Mouse (Mus musculus): ENCODE measurements at regions not wholly inside any gene's neighbourhood (a gene's known extent, or its start where the extent isn't known, plus 50 kb on each side); places are given as distances from the start of the nearest gene placed in this dataset.
A peak's percentile ranks its signal among the peaks of the same experiment; 100 is the strongest.

DNA sequence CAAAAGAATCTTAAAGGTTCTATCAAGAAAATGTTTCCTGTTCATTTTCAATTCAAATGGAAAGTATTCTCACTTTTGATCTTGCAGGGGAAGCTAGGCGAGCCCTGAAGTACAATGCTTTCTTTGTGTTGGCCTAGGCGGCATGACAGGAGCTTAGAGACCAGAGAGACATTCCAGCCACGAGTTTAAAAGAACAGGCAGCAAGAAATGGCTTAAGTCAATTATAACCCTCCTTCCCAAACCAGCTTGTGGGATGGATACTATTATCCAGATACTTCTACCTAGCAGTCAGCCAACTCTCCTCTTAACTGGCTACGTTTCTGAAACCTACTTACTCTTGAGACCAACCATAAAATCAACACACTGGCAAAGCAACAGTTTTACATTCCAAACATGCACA, 124.3 kb downstream of the Twistnb start:
- no peak overlapping the region; the same call in 1 of the 2 replicates for H3K27ac ChIP-seq (replicated peaks; ENCODE audit: low read depth, low read length)
- ATAC-seq (ENCODE audit: low FRiP score, low read depth) (peak; percentile 67), DNase-seq (ENCODE audit: low spot score) (peak; percentile 50)
- WGBS, result 17% methylated on average over 4 of the region's 4 CpGs
- H3K27me3 ChIP-seq (ENCODE audit: control insufficient read depth, insufficient read depth, low read length), result no peaks in the 10 kb centered on the region
- no peak overlapping the region for H3K4me2 ChIP-seq (replicated peaks; ENCODE audit: low read depth, low read length, severe bottlenecking)
- peaks cover 8% of the 10 kb centered on the region for H3K4me1 ChIP-seq (ENCODE audit: control insufficient read depth, insufficient read depth, low read length)
- no peaks in the 10 kb centered on the region for H3K9me3 ChIP-seq (ENCODE audit: control insufficient read depth, low read length)
- H3K4me3 ChIP-seq (replicated peaks; ENCODE audit: low read length), result no peak overlapping the region
- no peak overlapping the region for H3K9ac ChIP-seq (ENCODE audit: low read depth, low read length, severe bottlenecking)
- H3K36me3 ChIP-seq (ENCODE audit: control insufficient read depth, insufficient read depth, low read length), result no peaks in the 10 kb centered on the region
- no peak for TF ChIP-seq POLR2A (IDR thresholded peaks at IDR 0.05; ENCODE audit: borderline replicate concordance, extremely low read depth, insufficient read depth, insufficient read length)

DNA sequence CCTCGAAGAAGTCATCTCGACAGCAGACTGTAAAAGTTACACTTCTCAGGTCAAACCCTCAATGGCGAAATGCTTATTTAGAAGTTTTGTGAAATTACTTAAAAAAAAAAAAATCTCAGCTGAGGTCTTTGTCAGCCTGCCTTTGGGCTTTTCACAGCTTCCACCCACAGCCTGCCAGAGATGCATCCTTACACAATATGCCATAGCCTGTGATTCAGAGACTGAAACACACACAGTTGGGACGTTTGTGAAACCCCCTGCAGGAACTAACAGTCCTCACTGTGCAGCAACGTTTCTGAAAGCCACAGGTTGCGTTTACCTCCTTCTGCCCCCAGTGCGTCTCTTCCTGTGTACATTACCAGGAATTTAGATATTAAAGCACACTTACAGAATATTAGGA, 131.7 kb downstream of the Twistnb start:
- Histone ChIP-seq H3K4me1 (ENCODE audit: control insufficient read depth, insufficient read depth, low read length) (no peaks in the 10 kb centered on the region), H3K36me3 (ENCODE audit: control insufficient read depth, insufficient read depth, low read length) (no peaks in the 10 kb centered on the region), H3K9ac (ENCODE audit: low read depth, low read length, severe bottlenecking) (no peak overlapping the region), H3K9me3 (ENCODE audit: control insufficient read depth, low read length) (no peaks in the 10 kb centered on the region), H3K4me2 (replicated peaks; ENCODE audit: low read depth, low read length, severe bottlenecking) (no peak overlapping the region), H3K4me3 (replicated peaks; ENCODE audit: low read length) (no peak overlapping the region), H3K27ac (replicated peaks; ENCODE audit: low read depth, low read length) (no peak overlapping the region), H3K27me3 (ENCODE audit: control insufficient read depth, insufficient read depth, low read length) (no peaks in the 10 kb centered on the region)
- DNase-seq (ENCODE audit: low spot score) (no peak), ATAC-seq (ENCODE audit: low FRiP score, low read depth) (no peak)
- no peak for TF ChIP-seq POLR2A (IDR thresholded peaks at IDR 0.05; ENCODE audit: borderline replicate concordance, extremely low read depth, insufficient read depth, insufficient read length)
- 60% methylated on average over 7 of the region's 7 CpGs for WGBS

DNA sequence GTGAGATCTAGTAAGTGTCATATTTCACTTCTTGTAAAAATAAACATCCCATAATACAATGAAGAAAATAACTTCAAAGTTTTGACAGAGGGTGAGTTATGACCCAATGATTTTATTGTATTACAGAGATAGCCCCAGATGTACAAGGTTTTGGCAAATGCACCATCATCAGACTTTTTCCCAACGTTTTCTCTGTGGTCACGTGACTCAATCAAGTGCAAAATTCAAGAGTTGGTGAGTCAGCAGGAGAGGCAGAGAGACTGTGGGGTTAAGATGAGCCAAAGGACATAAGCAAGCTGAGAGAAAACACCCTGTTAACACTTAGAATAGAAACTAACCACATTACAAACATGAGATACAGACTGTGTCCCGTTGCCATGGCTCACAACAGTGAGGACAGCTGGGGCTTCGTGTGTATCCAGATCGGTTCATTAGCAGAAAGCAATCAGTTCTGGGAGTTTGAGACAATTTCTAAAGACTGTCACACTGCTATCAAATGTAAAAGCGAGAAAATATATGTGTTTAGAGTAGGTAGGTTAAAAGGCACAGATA, 148.5 kb downstream of the Twistnb start:
- H3K9ac ChIP-seq (ENCODE audit: low read depth, low read length, severe bottlenecking), result no peak overlapping the region
- H3K27me3 ChIP-seq (ENCODE audit: control insufficient read depth, insufficient read depth, low read length), result no peaks in the 10 kb centered on the region
- WGBS, result 70% methylated on average over 6 of the region's 6 CpGs
- ATAC-seq (ENCODE audit: low FRiP score, low read depth) (no peak), DNase-seq (ENCODE audit: low spot score) (no peak)
- no peak overlapping the region for H3K4me3 ChIP-seq (replicated peaks; ENCODE audit: low read length)
- no peak for TF ChIP-seq POLR2A (IDR thresholded peaks at IDR 0.05; ENCODE audit: borderline replicate concordance, extremely low read depth, insufficient read depth, insufficient read length)
- peaks cover 5% of the 10 kb centered on the region; the same call in 1 of the 2 replicates for H3K4me1 ChIP-seq (ENCODE audit: control insufficient read depth, insufficient read depth, low read length)
- H3K9me3 ChIP-seq (ENCODE audit: control insufficient read depth, low read length), result no peaks in the 10 kb centered on the region
- no peaks in the 10 kb centered on the region for H3K36me3 ChIP-seq (ENCODE audit: control insufficient read depth, insufficient read depth, low read length)
- H3K4me2 ChIP-seq (replicated peaks; ENCODE audit: low read depth, low read length, severe bottlenecking), result no peak overlapping the region
- no peak overlapping the region for H3K27ac ChIP-seq (replicated peaks; ENCODE audit: low read depth, low read length)

DNA sequence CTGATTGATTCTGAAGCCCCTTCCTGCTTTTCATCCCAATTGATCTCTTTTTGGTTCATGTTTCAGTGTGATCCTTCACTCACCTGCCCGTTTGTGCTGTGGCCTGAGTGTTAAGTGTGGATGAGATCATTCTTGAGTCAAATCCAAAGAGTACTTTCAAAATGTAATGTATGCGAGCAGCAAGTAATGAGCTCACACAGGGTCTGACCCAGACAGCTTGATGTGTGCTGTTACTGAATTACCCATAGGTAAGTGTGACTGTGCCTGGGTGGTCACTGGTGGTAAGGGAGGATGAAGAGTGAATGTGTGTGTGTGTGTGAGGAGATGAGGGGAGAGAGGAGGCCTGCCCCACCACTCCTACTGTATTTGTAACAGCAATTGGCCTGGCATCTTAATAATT, 151.4 kb downstream of the Twistnb start:
- ATAC-seq (ENCODE audit: low FRiP score, low read depth), result no peak
- H3K4me1 ChIP-seq (ENCODE audit: control insufficient read depth, insufficient read depth, low read length), result peaks cover 5% of the 10 kb centered on the region; the same call in 1 of the 2 replicates
- no peak overlapping the region for H3K9ac ChIP-seq (ENCODE audit: low read depth, low read length, severe bottlenecking)
- no peak for TF ChIP-seq POLR2A (IDR thresholded peaks at IDR 0.05; ENCODE audit: borderline replicate concordance, extremely low read depth, insufficient read depth, insufficient read length)
- H3K9me3 ChIP-seq (ENCODE audit: control insufficient read depth, low read length), result no peaks in the 10 kb centered on the region
- 30% methylated on average over 2 of the region's 2 CpGs for WGBS
- no peak for DNase-seq (ENCODE audit: low spot score)
- no peak overlapping the region for H3K27ac ChIP-seq (replicated peaks; ENCODE audit: low read depth, low read length)
- no peak overlapping the region for H3K4me2 ChIP-seq (replicated peaks; ENCODE audit: low read depth, low read length, severe bottlenecking)
- H3K36me3 ChIP-seq (ENCODE audit: control insufficient read depth, insufficient read depth, low read length), result no peaks in the 10 kb centered on the region
- H3K4me3 ChIP-seq (replicated peaks; ENCODE audit: low read length), result no peak overlapping the region
- no peaks in the 10 kb centered on the region for H3K27me3 ChIP-seq (ENCODE audit: control insufficient read depth, insufficient read depth, low read length)

DNA sequence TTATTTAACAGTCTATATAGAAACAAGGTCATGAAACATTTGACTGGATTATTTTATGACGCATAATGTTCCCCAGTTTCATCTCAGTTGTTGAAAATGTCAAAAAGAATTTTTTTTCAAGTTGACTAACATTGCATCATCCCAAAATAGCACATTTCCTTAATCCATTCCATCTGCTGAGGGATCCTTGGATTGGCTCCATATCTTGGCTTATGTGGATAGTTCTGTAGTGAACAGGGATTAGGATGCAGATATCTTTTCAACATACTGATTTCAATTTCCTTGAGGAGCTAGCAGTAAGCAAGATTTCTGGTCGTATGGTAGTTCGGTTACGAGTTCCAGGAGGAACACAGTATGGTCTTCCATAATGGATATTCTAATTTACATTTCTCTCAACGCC, 161.6 kb downstream of the Twistnb start:
- Histone ChIP-seq H3K4me2 (replicated peaks; ENCODE audit: low read depth, low read length, severe bottlenecking) (no peak overlapping the region), H3K36me3 (ENCODE audit: control insufficient read depth, insufficient read depth, low read length) (no peaks in the 10 kb centered on the region), H3K9me3 (ENCODE audit: control insufficient read depth, low read length) (no peaks in the 10 kb centered on the region; the same call in 1 of the 2 replicates), H3K27me3 (ENCODE audit: control insufficient read depth, insufficient read depth, low read length) (no peaks in the 10 kb centered on the region), H3K4me1 (ENCODE audit: control insufficient read depth, insufficient read depth, low read length) (peaks cover 22% of the 10 kb centered on the region), H3K27ac (replicated peaks; ENCODE audit: low read depth, low read length) (no peak overlapping the region), H3K9ac (ENCODE audit: low read depth, low read length, severe bottlenecking) (no peak overlapping the region), H3K4me3 (replicated peaks; ENCODE audit: low read length) (no peak overlapping the region)
- no peak for DNase-seq (ENCODE audit: low spot score)
- no peak for TF ChIP-seq POLR2A (IDR thresholded peaks at IDR 0.05; ENCODE audit: borderline replicate concordance, extremely low read depth, insufficient read depth, insufficient read length)
- ATAC-seq (ENCODE audit: low FRiP score, low read depth), result no peak
- 61% methylated on average over 5 of the region's 5 CpGs for WGBS

All from limb, embryonic 14.5 days (tissue).